Mouse (Mus musculus) C2C12 (cell line): Measurements from ENCODE around the gene Sept1. TPM values are rescaled to one million over a fixed set of nuclear protein-coding genes. Genes with fewer than 3 reads are reported as not detected.
A peak's percentile ranks its signal among the peaks of the same experiment; 100 is the strongest.

Source experiments
- H3K27me3 ChIP-seq: one replicate; pipeline ENCODE4 v1.6.1; 2011; ENCODE audit not compliant: control insufficient read depth, insufficient read depth, insufficient read length
- H3K36me3 ChIP-seq: one replicate; pipeline ENCODE4 v1.6.1; 2011; ENCODE audit not compliant: control insufficient read depth, insufficient read depth
- H3K4me3 ChIP-seq: one replicate; pipeline ENCODE4 v1.5.1; 2011; ENCODE audit warnings: mild to moderate bottlenecking, control low read depth; ENCODE audit not compliant: poor library complexity, insufficient read depth, severe bottlenecking
- H3K79me2 ChIP-seq: one replicate; pipeline ENCODE4 v1.6.1; 2011; ENCODE audit not compliant: control insufficient read depth, insufficient read depth
- H3K79me3 ChIP-seq: one replicate; pipeline ENCODE4 v1.6.1; 2011; ENCODE audit warnings: low read depth, control low read depth
- H3ac ChIP-seq: one replicate; pipeline ENCODE3; 2011; ENCODE audit warnings: low read depth; ENCODE audit not compliant: control insufficient read depth, insufficient read length
- CEBPB ChIP-seq: IDR thresholded peaks from one replicate; pipeline ENCODE4 v1.6.1; 2011; ENCODE audit warnings: low read depth, mild to moderate bottlenecking, control low read depth, moderate library complexity
- CTCF ChIP-seq: IDR thresholded peaks from one replicate; pipeline ENCODE4 v1.5.1; 2011; ENCODE audit not compliant: control insufficient read depth, insufficient read depth, insufficient read length
- FOSL1 ChIP-seq: IDR thresholded peaks from one replicate; pipeline ENCODE4 v1.8.0; 2011; ENCODE audit warnings: mild to moderate bottlenecking, low read length; ENCODE audit not compliant: poor library complexity, insufficient read depth, severe bottlenecking
- MAX ChIP-seq: IDR thresholded peaks from one replicate; pipeline ENCODE4 v1.6.1; 2011; ENCODE audit warnings: mild to moderate bottlenecking, control low read depth
- MYOD1 ChIP-seq: IDR thresholded peaks from one replicate; pipeline ENCODE4 v1.6.1; 2011; ENCODE audit warnings: low read depth; ENCODE audit not compliant: control insufficient read depth, insufficient read length
- MYOG ChIP-seq: IDR thresholded peaks from one replicate; pipeline ENCODE4 v1.6.1; 2011; ENCODE audit not compliant: control insufficient read depth, insufficient read length; ENCODE audit errors: extremely low read depth
- USF1 ChIP-seq: IDR thresholded peaks from one replicate; pipeline ENCODE4 v1.6.1; 2011; ENCODE audit warnings: low read depth, mild to moderate bottlenecking, control low read depth, moderate library complexity
- polyA plus RNA-seq: library from polyadenylated mRNA; unstranded; fragments of >200 nt; fragmentation: generic; extraction: Trizol; gene quantifications from one replicate; pipeline ENCODE4 v1.2.1, GENCODE M21; 2012; ENCODE audit warnings: missing spikeins

The Sept1 gene
- polyA plus RNA-seq, 1 experiment: 1.7 TPM

GRCm38 (mm10) chr7:127270256-127270655, 37.3 kb upstream of the Sept1 start:
- TF ChIP-seq FOSL1 (no peak), USF1 (no peak), CTCF (no peak), MAX (no peak), CEBPB (no peak), MYOD1 (no peak), MYOG (no peak)
- Histone ChIP-seq H3ac (no peak overlapping the region), H3K4me3 (no peak overlapping the region), H3K27me3 (no peaks in the 10 kb centered on the region), H3K36me3 (no peaks in the 10 kb centered on the region), H3K79me3 (peaks cover 10% of the 10 kb centered on the region), H3K79me2 (peaks cover 15% of the 10 kb centered on the region)

- Histone ChIP-seq H3K27me3 (no peaks in the 10 kb centered on the region), H3K4me3 (no peak overlapping the region), H3ac (no peak overlapping the region), H3K79me2 (peaks cover 17% of the 10 kb centered on the region), H3K36me3 (no peaks in the 10 kb centered on the region), H3K79me3 (peaks cover 5% of the 10 kb centered on the region)
- TF ChIP-seq MYOG (no peak), USF1 (no peak), CEBPB (no peak), MYOD1 (no peak), MAX (no peak)
Measured at GRCm38 (mm10) chr7:127263526-127263925, 30.6 kb upstream of the Sept1 start.

DNA sequence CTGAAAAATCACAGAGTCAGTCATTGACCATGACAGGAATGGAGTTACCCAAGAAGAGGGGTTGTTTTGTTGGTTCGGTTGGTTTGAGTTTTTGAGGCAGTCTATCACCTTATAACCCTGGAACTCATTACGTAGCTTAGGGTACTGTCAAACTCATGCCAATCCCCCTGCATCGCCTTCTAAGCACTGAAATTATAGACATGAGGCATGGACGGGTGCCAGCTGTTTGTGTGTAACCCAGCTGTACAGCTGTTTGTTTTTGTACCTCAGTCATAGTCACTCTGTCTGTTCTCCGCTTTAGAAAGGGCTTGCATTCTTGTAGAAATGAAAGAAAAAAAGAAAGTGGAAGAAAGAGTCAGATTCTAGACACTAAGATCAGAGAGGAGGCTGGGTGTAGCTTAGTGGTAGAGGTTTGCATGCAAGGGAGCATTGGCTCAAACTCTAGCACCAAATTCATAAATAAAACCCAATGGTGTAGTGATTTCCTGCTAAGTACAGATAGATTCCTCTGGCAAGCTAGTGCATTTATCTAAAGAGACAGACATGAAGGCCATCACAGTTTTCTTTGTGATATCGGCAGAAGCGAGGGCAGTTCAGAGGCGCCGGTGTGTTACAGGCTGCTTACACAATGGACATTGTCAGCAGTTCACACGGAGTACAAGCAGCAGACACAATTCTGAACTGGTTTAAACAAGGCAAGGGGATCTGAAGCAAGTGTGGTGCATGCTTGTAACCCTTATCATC, 29.5 kb upstream of the Sept1 start:
- H3K36me3 ChIP-seq: no peaks in the 10 kb centered on the region
- TF ChIP-seq FOSL1: no peak
- TF ChIP-seq MYOG: no peak
- TF ChIP-seq CTCF: no peak
- no peak for TF ChIP-seq USF1
- no peak for TF ChIP-seq MAX
- no peak for TF ChIP-seq MYOD1
- TF ChIP-seq CEBPB: no peak

GRCm38 (mm10) chr7:127260309-127261111, 27.6 kb upstream of the Sept1 start, which contains the start of gene Dctpp1:
Gene Dctpp1, minus strand, starts transcription at chr7:127260709.
- peak within 1 kb of the TSS; percentile 61 for H3K4me3 ChIP-seq
- no peaks in the 10 kb centered on the region for H3K27me3 ChIP-seq
- peaks cover 17% of the 10 kb centered on the region for H3K79me2 ChIP-seq
- peaks cover 5% of the 10 kb centered on the region for H3K79me3 ChIP-seq
- TF ChIP-seq MAX: peak; percentile 82
- TF ChIP-seq CTCF: peak; percentile 71
- TF ChIP-seq MYOD1: no peak
- peak within 1 kb of the TSS; percentile 71 for H3ac ChIP-seq
- peaks cover 13% of the 10 kb centered on the region for H3K36me3 ChIP-seq

More for the DNA sequence above, 29.5 kb upstream of the Sept1 start:
- Histone ChIP-seq H3K79me2 (peaks cover 17% of the 10 kb centered on the region), H3ac (no peak overlapping the region), H3K27me3 (no peaks in the 10 kb centered on the region), H3K4me3 (no peak overlapping the region), H3K79me3 (peaks cover 5% of the 10 kb centered on the region)

GRCm38 (mm10) chr7:127259186-127259905, 26.4 kb upstream of the Sept1 start:
- Histone ChIP-seq H3K79me3 (peaks cover 5% of the 10 kb centered on the region), H3K4me3 (peak overlapping the region; percentile 61), H3K27me3 (no peaks in the 10 kb centered on the region), H3K79me2 (peaks cover 17% of the 10 kb centered on the region), H3K36me3 (peaks cover 13% of the 10 kb centered on the region), H3ac (no peak overlapping the region)
- TF ChIP-seq USF1: no peak
- TF ChIP-seq CTCF: no peak
- no peak for TF ChIP-seq CEBPB
- TF ChIP-seq FOSL1: no peak
- TF ChIP-seq MYOD1: no peak
- no peak for TF ChIP-seq MYOG
- TF ChIP-seq MAX: no peak
